Mouse (Mus musculus) layer of hippocampus, adult 8-10 months (tissue): Measurements from ENCODE around the gene Ffar3. TPM values are rescaled to one million over a fixed set of nuclear protein-coding genes. Genes with fewer than 3 reads are reported as not detected.

ENCODE experiments used
- DNase-seq, 2 experiments: peaks; one replicate each; pipeline ENCODE4 v3.0.0; 2022; ENCODE audit warnings: low spot score in 2 of 2
- total RNA-seq, 4 experiments: library from RNA; stranded (reverse); gene quantifications; 2 replicates each; pipeline ENCODE4 v1.2.4; 2022

The Ffar3 gene
- total RNA-seq, result not detected

GRCm38 (mm10) chr7:30856078-30856477, at the start of gene Ffar3:
Gene Ffar3 (minus strand): TSS chr7:30856178.
- DNase-seq, result no peak

GRCm38 (mm10) chr7:30904042-30904441, 48.1 kb upstream of the Ffar3 start:
- DNase-seq, result no peak

- no peak for DNase-seq
Measured at GRCm38 (mm10) chr7:30895217-30895616, 39.2 kb upstream of the Ffar3 start.

GRCm38 (mm10) chr7:30892515-30892914, 36.5 kb upstream of the Ffar3 start:
- no peak for DNase-seq

GRCm38 (mm10) chr7:30891746-30892145, 35.8 kb upstream of the Ffar3 start:
- DNase-seq, result no peak

GRCm38 (mm10) chr7:30890681-30891080, 34.7 kb upstream of the Ffar3 start:
- no peak for DNase-seq

- DNase-seq, result no peak
Measured at GRCm38 (mm10) chr7:30888786-30889185, 32.8 kb upstream of the Ffar3 start.

- DNase-seq, result no peak
Measured at GRCm38 (mm10) chr7:30887568-30888188, 31.7 kb upstream of the Ffar3 start.

- DNase-seq, result no peak
Measured at GRCm38 (mm10) chr7:30886852-30887251, 30.9 kb upstream of the Ffar3 start.

- DNase-seq, result no peak
Measured at GRCm38 (mm10) chr7:30884047-30884446, 28.1 kb upstream of the Ffar3 start.

- no peak for DNase-seq
Measured at GRCm38 (mm10) chr7:30881367-30881766, 25.4 kb upstream of the Ffar3 start.

GRCm38 (mm10) chr7:30880176-30880575, 24.2 kb upstream of the Ffar3 start, which contains the start of gene Cd22:
Gene Cd22 (minus strand): TSS chr7:30880342.
- DNase-seq, result no peak

GRCm38 (mm10) chr7:30878950-30879349, 23.0 kb upstream of the Ffar3 start:
- no peak for DNase-seq

- DNase-seq, result peak; percentile 34 to 69
Measured at GRCm38 (mm10) chr7:30873083-30873482, 17.1 kb upstream of the Ffar3 start.

- no peak for DNase-seq
Measured at GRCm38 (mm10) chr7:30863386-30863785, 7.4 kb upstream of the Ffar3 start.

- no peak for DNase-seq
Measured at GRCm38 (mm10) chr7:30861464-30861863, 5.5 kb upstream of the Ffar3 start, which contains the start of gene Ffar1. Gene Ffar1 (minus strand): TSS chr7:30861564.

GRCm38 (mm10) chr7:30859635-30860402, 3.8 kb upstream of the Ffar3 start:
- DNase-seq, result peak; percentile 14 to 58

GRCm38 (mm10) chr7:30859290-30859634, 3.3 kb upstream of the Ffar3 start:
- DNase-seq, result peak; percentile 46 to 77

GRCm38 (mm10) chr7:30857746-30858145, 1.8 kb upstream of the Ffar3 start:
- DNase-seq, result no peak

- DNase-seq, result no peak
Measured at GRCm38 (mm10) chr7:30851421-30851820, 4.6 kb downstream of the Ffar3 start.

- no peak for DNase-seq
Measured at GRCm38 (mm10) chr7:30847934-30848333, 8.0 kb downstream of the Ffar3 start.

- DNase-seq, result no peak
Measured at GRCm38 (mm10) chr7:30847386-30847785, 8.6 kb downstream of the Ffar3 start.

- no peak for DNase-seq
Measured at GRCm38 (mm10) chr7:30846505-30847053, 9.4 kb downstream of the Ffar3 start.
